Mouse (Mus musculus) thymus, adult 2 months (tissue): ENCODE data around the gene Map4k4.

Source experiments
- CTCF ChIP-seq: fragments of 200-500 bp; IDR thresholded peaks from 2 replicates; pipeline ENCODE4 v1.5.1; 2012; ENCODE audit warnings: mild to moderate bottlenecking, control low read depth, low read length, moderate library complexity, borderline replicate concordance; ENCODE audit not compliant: control insufficient read depth, poor library complexity, insufficient read depth; ENCODE audit errors: extremely low read depth
- POLR2A ChIP-seq: fragments of 200-500 bp; IDR thresholded peaks from 2 replicates; pipeline ENCODE4 v1.6.1; 2012; ENCODE audit warnings: mild to moderate bottlenecking, low read length, control low read depth, moderate library complexity; ENCODE audit not compliant: control insufficient read depth, poor library complexity, insufficient read depth; ENCODE audit errors: extremely low read depth

DNA sequence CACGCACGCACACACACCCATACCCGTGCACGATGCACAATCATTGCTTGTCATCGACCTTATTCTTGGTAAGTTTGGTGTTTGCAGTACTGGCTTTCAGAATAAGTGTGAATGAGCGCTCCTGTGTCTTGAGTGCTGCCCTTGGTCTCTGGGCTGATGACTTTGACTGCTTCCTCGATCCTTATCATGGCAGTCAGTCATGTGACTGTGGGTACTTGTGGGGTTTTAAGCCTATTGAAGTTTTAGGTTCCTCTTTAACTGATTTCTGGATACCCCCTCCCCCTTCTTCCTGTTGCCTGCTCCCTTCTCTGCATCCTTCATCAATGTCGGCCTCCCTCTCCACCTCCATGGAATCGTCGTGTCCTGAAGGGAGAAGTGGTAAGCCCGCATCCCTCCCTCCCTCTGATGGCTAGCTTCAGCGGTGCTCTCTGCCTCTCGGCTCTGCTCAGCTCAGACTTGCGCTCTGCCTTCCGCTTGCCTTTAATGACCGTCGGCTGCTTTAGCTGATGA lies 107.3 kb downstream of the Map4k4 start:
- TF ChIP-seq POLR2A (no peak), CTCF (no peak)
